Mouse (Mus musculus) neural tube, embryonic 14.5 days (tissue): ENCODE data around the gene Dhx16. TPM values are rescaled to one million over a fixed set of nuclear protein-coding genes. Genes with fewer than 3 reads are reported as not detected.

Source experiments
- ATAC-seq: fragments of 200-750 bp; cut with Nextera tagmentation; 2 replicates; pipeline ENCODE4 v1.8.0; 2017; ENCODE audit warnings: low read depth, mild to moderate bottlenecking, moderate TSS enrichment, moderate library complexity
- H3K27ac ChIP-seq: fragments of 300-500 bp; sonication (generic); 2 replicates; pipeline ENCODE4 v1.5.1; 2014; ENCODE audit warnings: low read depth, mild to moderate bottlenecking, control low read depth, low read length, moderate library complexity, mixed read lengths
- H3K27me3 ChIP-seq: fragments of 300-500 bp; sonication (generic); 2 replicates; pipeline ENCODE4 v1.6.1; 2014; ENCODE audit warnings: low read length; ENCODE audit not compliant: control insufficient read depth, insufficient read depth
- H3K36me3 ChIP-seq: fragments of 300-500 bp; sonication (generic); 2 replicates; pipeline ENCODE4 v1.6.1; 2014; ENCODE audit warnings: low read length, mixed read lengths; ENCODE audit not compliant: control insufficient read depth, insufficient read depth
- H3K4me1 ChIP-seq: fragments of 300-500 bp; sonication (generic); 2 replicates; pipeline ENCODE4 v1.6.1; 2014; ENCODE audit warnings: low read length; ENCODE audit not compliant: control insufficient read depth, insufficient read depth
- H3K4me2 ChIP-seq: fragments of 300-500 bp; sonication (generic); 2 replicates; pipeline ENCODE4 v1.6.1; 2014; ENCODE audit warnings: mild to moderate bottlenecking, low read depth, low read length, control low read depth
- H3K4me3 ChIP-seq: fragments of 300-500 bp; sonication (generic); 2 replicates; pipeline ENCODE4 v1.5.1; 2014; ENCODE audit warnings: low read depth, low read length, control low read depth, mixed read lengths
- H3K9ac ChIP-seq: fragments of 300-500 bp; sonication (generic); replicated peaks from 2 replicates; pipeline ENCODE4 v1.6.1; 2014; ENCODE audit warnings: low read depth, mild to moderate bottlenecking, control low read depth, low read length, mixed read lengths
- H3K9me3 ChIP-seq: fragments of 300-500 bp; sonication (generic); 2 replicates; pipeline ENCODE4 v1.6.1; 2016; ENCODE audit warnings: low read length; ENCODE audit not compliant: control insufficient read depth
- WGBS: fragments of 180-500 bp; shearing (Covaris S2); extraction: QIAGEN DNeasy Blood & Tissue Kit; methylation state at CpG from one replicate; pipeline ENCODE4 v1.1.7; 2014; 5-methylcytosine and 5-hydroxymethylcytosine counted together
- polyA plus RNA-seq: library from polyadenylated mRNA; unstranded; fragments of >200 nt; fragmentation: Nextera tagmentation; extraction: Ambion mirVana; gene quantifications from 2 replicates; pipeline ENCODE4 v1.2.1, GENCODE M21; 2014

Gene Dhx16
- 22.4 and 37.5 TPM in 2 replicates for polyA plus RNA-seq

- ATAC-seq = peak; percentile 93
- Histone ChIP-seq H3K4me3 (peak within 1 kb of the TSS; percentile 94), H3K4me1 (peaks cover 9% of the 10 kb centered on the region), H3K9me3 (no peaks in the 10 kb centered on the region), H3K9ac (peak within 1 kb of the TSS; percentile 83), H3K4me2 (peak within 1 kb of the TSS; percentile 57), H3K27me3 (no peaks in the 10 kb centered on the region), H3K36me3 (peaks cover 35% of the 10 kb centered on the region), H3K27ac (peak within 1 kb of the TSS; percentile 67)
- 6% methylated on average over 66 of the region's 66 CpGs for whole genome bisulfite sequencing
Measured at GRCm38 (mm10) chr17:35879245-35880057, at the start of gene Dhx16. Gene Dhx16 (plus strand): TSS chr17:35879819.

- Histone ChIP-seq H3K27me3 (no peaks in the 10 kb centered on the region), H3K9ac (no peak overlapping the region), H3K4me1 (peaks cover 30% of the 10 kb centered on the region), H3K27ac (no peak overlapping the region), H3K36me3 (peaks cover 45% of the 10 kb centered on the region), H3K9me3 (no peaks in the 10 kb centered on the region), H3K4me2 (no peak overlapping the region), H3K4me3 (no peak overlapping the region)
- 60% methylated on average over 8 of the region's 8 CpGs for WGBS
- no peak for ATAC-seq
Measured at GRCm38 (mm10) chr17:35832400-35833238, 47.0 kb upstream of the Dhx16 start.

GRCm38 (mm10) chr17:35833239-35833751 lies 46.3 kb upstream of the Dhx16 start:
- Histone ChIP-seq H3K36me3 (peaks cover 42% of the 10 kb centered on the region), H3K4me1 (peaks cover 30% of the 10 kb centered on the region), H3K9ac (no peak overlapping the region), H3K4me2 (no peak overlapping the region), H3K27me3 (no peaks in the 10 kb centered on the region), H3K9me3 (no peaks in the 10 kb centered on the region), H3K27ac (no peak overlapping the region), H3K4me3 (no peak overlapping the region)
- 19% methylated on average over 5 of the region's 5 CpGs for WGBS
- ATAC-seq = no peak

- peak overlapping the region; percentile 69 for H3K4me2 ChIP-seq
- WGBS = 66% methylated on average over 5 of the region's 5 CpGs
- H3K36me3 ChIP-seq = peaks cover 42% of the 10 kb centered on the region
- no peaks in the 10 kb centered on the region for H3K27me3 ChIP-seq
- H3K4me3 ChIP-seq = peak overlapping the region; percentile 5; the same call in 1 of the 2 replicates
- H3K4me1 ChIP-seq = peaks cover 30% of the 10 kb centered on the region
- no peak for ATAC-seq
- no peak overlapping the region for H3K27ac ChIP-seq
- H3K9ac ChIP-seq = no peak overlapping the region
- H3K9me3 ChIP-seq = no peaks in the 10 kb centered on the region
Measured at GRCm38 (mm10) chr17:35833894-35834293, 45.7 kb upstream of the Dhx16 start.

GRCm38 (mm10) chr17:35834696-35835422 lies 44.8 kb upstream of the Dhx16 start:
- H3K4me2 ChIP-seq = peak overlapping the region; percentile 69
- H3K9me3 ChIP-seq = no peaks in the 10 kb centered on the region
- WGBS = 70% methylated on average over 26 of the region's 26 CpGs
- H3K36me3 ChIP-seq = peaks cover 42% of the 10 kb centered on the region
- H3K27ac ChIP-seq = no peak overlapping the region
- H3K4me1 ChIP-seq = peaks cover 33% of the 10 kb centered on the region
- ATAC-seq = no peak
- no peaks in the 10 kb centered on the region for H3K27me3 ChIP-seq
- peak overlapping the region; percentile 98; the same call in 1 of the 2 replicates for H3K9ac ChIP-seq
- peak overlapping the region; percentile 93 for H3K4me3 ChIP-seq

GRCm38 (mm10) chr17:35835424-35836140 lies 44.0 kb upstream of the Dhx16 start:
- peaks cover 33% of the 10 kb centered on the region for H3K4me1 ChIP-seq

GRCm38 (mm10) chr17:35836178-35836965 lies 43.2 kb upstream of the Dhx16 start:
- Histone ChIP-seq H3K4me1 (peaks cover 33% of the 10 kb centered on the region), H3K27me3 (no peaks in the 10 kb centered on the region), H3K9ac (peak overlapping the region; percentile 98), H3K9me3 (no peaks in the 10 kb centered on the region), H3K4me2 (peak overlapping the region; percentile 69), H3K27ac (peak overlapping the region; percentile 97), H3K4me3 (peak overlapping the region; percentile 93), H3K36me3 (peaks cover 36% of the 10 kb centered on the region)
- WGBS = 7% methylated on average over 24 of the region's 24 CpGs
- ATAC-seq = 0 out of 2 replicates have a peak, but pooled peaks have one; percentile 0

More at GRCm38 (mm10) chr17:35835424-35836140, 44.0 kb upstream of the Dhx16 start:
- WGBS = 78% methylated on average over 26 of the region's 26 CpGs
- Histone ChIP-seq H3K9ac (peak overlapping the region; percentile 98; the same call in 1 of the 2 replicates), H3K36me3 (peaks cover 39% of the 10 kb centered on the region), H3K4me2 (peak overlapping the region; percentile 69), H3K27ac (no peak overlapping the region), H3K27me3 (no peaks in the 10 kb centered on the region), H3K9me3 (no peaks in the 10 kb centered on the region), H3K4me3 (peak overlapping the region; percentile 93)
- no peak for ATAC-seq
